Mouse (Mus musculus): ENCODE data around the gene Bicdl1. TPM values are rescaled to one million over a fixed set of nuclear protein-coding genes. Genes with fewer than 3 reads are reported as not detected.

The Bicdl1 gene
- polyA plus RNA-seq, 1 experiment: 2.4 TPM

GRCm38 (mm10) chr5:115717106-115717505 is 14.3 kb downstream of the Bicdl1 start:
- TF ChIP-seq MAX (IDR thresholded peaks at IDR 0.05): no peak
- TF ChIP-seq CTCF (IDR thresholded peaks at IDR 0.05; ENCODE audit: control insufficient read depth, insufficient read depth, insufficient read length): no peak
- no peak for TF ChIP-seq MYOD1 (IDR thresholded peaks at IDR 0.05; ENCODE audit: control insufficient read depth, insufficient read length, low read depth)
- TF ChIP-seq USF1 (IDR thresholded peaks at IDR 0.05; ENCODE audit: low read depth): no peak
- TF ChIP-seq CEBPB (IDR thresholded peaks at IDR 0.05; ENCODE audit: low read depth): no peak
- H3K79me3 ChIP-seq (ENCODE audit: low read depth): no peaks in the 10 kb centered on the region
- H3K4me3 ChIP-seq (ENCODE audit: insufficient read depth, poor library complexity, severe bottlenecking): no peak overlapping the region
- no peak overlapping the region for H3ac ChIP-seq (ENCODE audit: control insufficient read depth, insufficient read length, low read depth)
- H3K27me3 ChIP-seq (ENCODE audit: control insufficient read depth, insufficient read depth, insufficient read length): peaks cover 55% of the 10 kb centered on the region
- no peaks in the 10 kb centered on the region for H3K79me2 ChIP-seq (ENCODE audit: control insufficient read depth, insufficient read depth)
- H3K36me3 ChIP-seq (ENCODE audit: control insufficient read depth, insufficient read depth): no peaks in the 10 kb centered on the region

GRCm38 (mm10) chr5:115716426-115716825 is 15.0 kb downstream of the Bicdl1 start:
- Histone ChIP-seq H3K79me3 (ENCODE audit: low read depth) (no peaks in the 10 kb centered on the region), H3K27me3 (ENCODE audit: control insufficient read depth, insufficient read depth, insufficient read length) (peaks cover 60% of the 10 kb centered on the region), H3ac (ENCODE audit: control insufficient read depth, insufficient read length, low read depth) (no peak overlapping the region), H3K4me3 (ENCODE audit: insufficient read depth, poor library complexity, severe bottlenecking) (no peak overlapping the region), H3K36me3 (ENCODE audit: control insufficient read depth, insufficient read depth) (no peaks in the 10 kb centered on the region), H3K79me2 (ENCODE audit: control insufficient read depth, insufficient read depth) (no peaks in the 10 kb centered on the region)
- TF ChIP-seq MYOG (IDR thresholded peaks at IDR 0.05; ENCODE audit: control insufficient read depth, extremely low read depth, insufficient read length) (no peak), CTCF (IDR thresholded peaks at IDR 0.05; ENCODE audit: control insufficient read depth, insufficient read depth, insufficient read length) (no peak), CEBPB (IDR thresholded peaks at IDR 0.05; ENCODE audit: low read depth) (no peak), FOSL1 (IDR thresholded peaks at IDR 0.05; ENCODE audit: insufficient read depth, low read length, poor library complexity, severe bottlenecking) (no peak), MAX (IDR thresholded peaks at IDR 0.05) (no peak), USF1 (IDR thresholded peaks at IDR 0.05; ENCODE audit: low read depth) (no peak), MYOD1 (IDR thresholded peaks at IDR 0.05; ENCODE audit: control insufficient read depth, insufficient read length, low read depth) (no peak)

- Histone ChIP-seq H3K27me3 (ENCODE audit: control insufficient read depth, insufficient read depth, insufficient read length) (peaks cover 65% of the 10 kb centered on the region), H3K36me3 (ENCODE audit: control insufficient read depth, insufficient read depth) (no peaks in the 10 kb centered on the region), H3K79me2 (ENCODE audit: control insufficient read depth, insufficient read depth) (no peaks in the 10 kb centered on the region), H3K4me3 (ENCODE audit: insufficient read depth, poor library complexity, severe bottlenecking) (no peak overlapping the region), H3ac (ENCODE audit: control insufficient read depth, insufficient read length, low read depth) (no peak overlapping the region), H3K79me3 (ENCODE audit: low read depth) (no peaks in the 10 kb centered on the region)
- TF ChIP-seq CTCF (IDR thresholded peaks at IDR 0.05; ENCODE audit: control insufficient read depth, insufficient read depth, insufficient read length) (no peak), FOSL1 (IDR thresholded peaks at IDR 0.05; ENCODE audit: insufficient read depth, low read length, poor library complexity, severe bottlenecking) (no peak), CEBPB (IDR thresholded peaks at IDR 0.05; ENCODE audit: low read depth) (no peak), USF1 (IDR thresholded peaks at IDR 0.05; ENCODE audit: low read depth) (no peak), MYOG (IDR thresholded peaks at IDR 0.05; ENCODE audit: control insufficient read depth, extremely low read depth, insufficient read length) (no peak), MAX (IDR thresholded peaks at IDR 0.05) (no peak), MYOD1 (IDR thresholded peaks at IDR 0.05; ENCODE audit: control insufficient read depth, insufficient read length, low read depth) (no peak)
These were observed 16.7 kb downstream of the Bicdl1 start for GRCm38 (mm10) chr5:115714761-115715160.

GRCm38 (mm10) chr5:115712487-115712886 is 18.9 kb downstream of the Bicdl1 start:
- TF ChIP-seq MYOD1 (IDR thresholded peaks at IDR 0.05; ENCODE audit: control insufficient read depth, insufficient read length, low read depth) (no peak), USF1 (IDR thresholded peaks at IDR 0.05; ENCODE audit: low read depth) (no peak), CEBPB (IDR thresholded peaks at IDR 0.05; ENCODE audit: low read depth) (no peak), CTCF (IDR thresholded peaks at IDR 0.05; ENCODE audit: control insufficient read depth, insufficient read depth, insufficient read length) (no peak), FOSL1 (IDR thresholded peaks at IDR 0.05; ENCODE audit: insufficient read depth, low read length, poor library complexity, severe bottlenecking) (no peak)
- no peaks in the 10 kb centered on the region for H3K36me3 ChIP-seq (ENCODE audit: control insufficient read depth, insufficient read depth)

GRCm38 (mm10) chr5:115711636-115712419 is 19.6 kb downstream of the Bicdl1 start:
- Histone ChIP-seq H3K4me3 (ENCODE audit: insufficient read depth, poor library complexity, severe bottlenecking) (no peak overlapping the region), H3K79me3 (ENCODE audit: low read depth) (no peaks in the 10 kb centered on the region), H3ac (ENCODE audit: control insufficient read depth, insufficient read length, low read depth) (no peak overlapping the region), H3K36me3 (ENCODE audit: control insufficient read depth, insufficient read depth) (no peaks in the 10 kb centered on the region), H3K79me2 (ENCODE audit: control insufficient read depth, insufficient read depth) (no peaks in the 10 kb centered on the region), H3K27me3 (ENCODE audit: control insufficient read depth, insufficient read depth, insufficient read length) (peaks cover 51% of the 10 kb centered on the region)
- TF ChIP-seq CTCF (IDR thresholded peaks at IDR 0.05; ENCODE audit: control insufficient read depth, insufficient read depth, insufficient read length) (no peak), CEBPB (IDR thresholded peaks at IDR 0.05; ENCODE audit: low read depth) (no peak), MYOG (IDR thresholded peaks at IDR 0.05; ENCODE audit: control insufficient read depth, extremely low read depth, insufficient read length) (no peak), USF1 (IDR thresholded peaks at IDR 0.05; ENCODE audit: low read depth) (no peak), FOSL1 (IDR thresholded peaks at IDR 0.05; ENCODE audit: insufficient read depth, low read length, poor library complexity, severe bottlenecking) (no peak)

More at GRCm38 (mm10) chr5:115712487-115712886, 18.9 kb downstream of the Bicdl1 start:
- Histone ChIP-seq H3K79me3 (ENCODE audit: low read depth) (no peaks in the 10 kb centered on the region), H3K79me2 (ENCODE audit: control insufficient read depth, insufficient read depth) (no peaks in the 10 kb centered on the region), H3K4me3 (ENCODE audit: insufficient read depth, poor library complexity, severe bottlenecking) (no peak overlapping the region), H3ac (ENCODE audit: control insufficient read depth, insufficient read length, low read depth) (no peak overlapping the region), H3K27me3 (ENCODE audit: control insufficient read depth, insufficient read depth, insufficient read length) (peaks cover 55% of the 10 kb centered on the region)

GRCm38 (mm10) chr5:115710171-115710570 is 21.2 kb downstream of the Bicdl1 start:
- Histone ChIP-seq H3K36me3 (ENCODE audit: control insufficient read depth, insufficient read depth) (no peaks in the 10 kb centered on the region), H3K79me2 (ENCODE audit: control insufficient read depth, insufficient read depth) (no peaks in the 10 kb centered on the region), H3K79me3 (ENCODE audit: low read depth) (no peaks in the 10 kb centered on the region), H3ac (ENCODE audit: control insufficient read depth, insufficient read length, low read depth) (no peak overlapping the region), H3K4me3 (ENCODE audit: insufficient read depth, poor library complexity, severe bottlenecking) (no peak overlapping the region), H3K27me3 (ENCODE audit: control insufficient read depth, insufficient read depth, insufficient read length) (peaks cover 36% of the 10 kb centered on the region)
- TF ChIP-seq USF1 (IDR thresholded peaks at IDR 0.05; ENCODE audit: low read depth) (no peak), MYOG (IDR thresholded peaks at IDR 0.05; ENCODE audit: control insufficient read depth, extremely low read depth, insufficient read length) (no peak), MYOD1 (IDR thresholded peaks at IDR 0.05; ENCODE audit: control insufficient read depth, insufficient read length, low read depth) (no peak), MAX (IDR thresholded peaks at IDR 0.05) (no peak), FOSL1 (IDR thresholded peaks at IDR 0.05; ENCODE audit: insufficient read depth, low read length, poor library complexity, severe bottlenecking) (no peak), CEBPB (IDR thresholded peaks at IDR 0.05; ENCODE audit: low read depth) (no peak), CTCF (IDR thresholded peaks at IDR 0.05; ENCODE audit: control insufficient read depth, insufficient read depth, insufficient read length) (no peak)
